Mouse (Mus musculus): Measurements from ENCODE around the gene Gmpr.

The Gmpr gene

GRCm38 (mm10) chr13:45545974-45546373 lies 38.7 kb downstream of the Gmpr start:
- DNase-seq, result no peak

- no peak for DNase-seq
These were observed 39.7 kb downstream of the Gmpr start for GRCm38 (mm10) chr13:45546946-45547345.

DNA sequence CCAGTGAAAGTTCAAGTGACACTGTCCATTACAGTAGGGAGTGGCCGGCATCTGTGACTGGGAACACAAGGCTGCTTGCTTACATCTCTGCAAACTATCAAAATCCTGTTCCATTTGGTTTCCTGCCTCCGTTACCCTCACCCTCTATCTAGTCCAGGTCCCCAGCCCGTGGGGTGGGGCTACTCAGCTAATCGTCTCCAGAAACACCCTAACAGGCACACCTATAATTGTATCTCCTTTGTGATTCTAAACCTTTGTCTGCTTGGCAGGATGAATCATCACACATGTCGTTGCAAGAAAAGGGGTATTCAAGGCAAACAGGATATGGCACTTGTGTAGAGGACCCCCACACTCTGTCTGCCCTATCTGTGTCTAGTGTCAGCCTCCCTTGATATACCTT lies 40.3 kb downstream of the Gmpr start:
- no peak for DNase-seq

- no peak for DNase-seq
These were observed 46.4 kb downstream of the Gmpr start for GRCm38 (mm10) chr13:45553674-45554073.

DNA sequence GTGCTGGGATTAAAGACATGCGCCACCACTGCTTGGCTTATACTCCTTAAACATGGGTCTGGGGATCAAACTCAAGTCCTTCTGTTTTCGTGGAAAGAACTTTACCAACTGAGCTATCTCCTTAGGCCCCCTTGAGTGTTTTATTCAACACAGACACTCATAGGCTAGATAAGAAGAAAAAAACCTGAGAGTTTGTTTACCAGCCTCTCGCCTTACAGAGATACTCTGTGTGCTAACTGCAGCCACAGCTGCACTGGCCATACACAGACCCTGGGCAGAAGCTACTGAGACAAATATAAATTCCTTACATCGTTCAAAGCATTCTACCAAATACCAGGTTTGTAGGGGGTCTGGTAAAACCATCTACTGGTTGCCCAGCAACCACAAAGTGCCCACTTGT lies 51.1 kb downstream of the Gmpr start:
- no peak for DNase-seq

- no peak for DNase-seq
These were observed 52.0 kb downstream of the Gmpr start for GRCm38 (mm10) chr13:45559258-45559657.

DNA sequence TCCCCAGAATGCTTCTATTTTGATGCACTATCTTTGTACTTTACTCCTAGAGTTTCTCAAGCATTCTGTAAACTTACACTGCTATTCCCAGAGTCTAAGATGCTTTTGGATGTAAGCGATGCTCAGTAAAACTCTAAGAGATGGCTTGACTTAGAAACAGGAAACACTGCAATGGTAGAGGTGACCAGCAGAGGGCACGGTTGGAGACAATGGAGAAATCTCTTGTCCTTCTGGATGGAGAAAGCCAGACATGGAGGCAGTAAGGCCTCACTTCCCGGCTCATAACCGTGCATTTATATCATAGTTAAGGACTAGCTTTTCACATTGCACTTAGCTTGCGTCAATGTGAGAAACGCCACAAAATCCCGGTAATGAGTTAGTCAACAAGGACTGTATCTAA lies 53.3 kb downstream of the Gmpr start:
- DNase-seq, result no peak

- DNase-seq, result no peak
These were observed 54.8 kb downstream of the Gmpr start for GRCm38 (mm10) chr13:45562011-45562410.

DNA sequence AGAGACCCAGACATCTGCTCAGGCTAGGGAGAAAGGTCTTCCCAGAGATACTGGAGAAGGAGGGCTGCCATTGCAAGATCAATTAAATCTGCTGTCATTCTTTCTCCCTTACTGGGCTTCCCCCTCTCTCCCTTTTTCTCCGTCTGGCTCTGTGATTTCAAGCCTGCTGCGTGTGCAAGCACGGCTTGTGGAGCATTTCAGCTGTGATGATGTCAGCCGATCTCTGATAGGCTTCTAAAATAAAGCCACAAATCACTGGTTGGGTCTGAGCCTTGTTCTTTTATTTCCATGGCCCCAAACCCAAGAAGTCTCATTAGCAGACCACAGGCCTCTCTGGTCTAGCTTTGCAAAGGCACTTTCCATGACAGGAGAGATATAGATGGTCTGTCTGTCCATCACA lies 57.7 kb downstream of the Gmpr start:
- no peak for DNase-seq

- no peak for DNase-seq
These were observed 62.7 kb downstream of the Gmpr start for GRCm38 (mm10) chr13:45569932-45570331.

GRCm38 (mm10) chr13:45571795-45572262 lies 64.6 kb downstream of the Gmpr start:
- DNase-seq, result peak; percentile 70

DNA sequence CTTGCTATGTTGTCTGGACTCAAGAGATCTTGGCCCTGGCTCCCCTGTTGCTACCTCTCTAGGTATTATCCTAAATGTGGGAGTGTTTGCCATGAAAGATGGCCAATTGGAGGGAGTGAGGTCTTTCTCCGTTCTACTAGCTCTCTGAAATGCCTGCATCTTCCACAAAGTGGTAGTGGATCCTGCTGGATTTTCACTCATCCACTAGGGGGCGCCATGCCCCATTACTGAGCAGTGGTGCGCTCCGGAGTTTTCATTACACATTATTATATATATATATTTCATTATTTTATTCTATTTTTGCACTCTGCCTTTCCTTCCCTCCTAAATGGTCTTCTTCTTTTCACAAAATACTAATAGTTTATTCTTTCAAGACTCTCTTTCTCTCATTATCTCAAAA lies 65.5 kb downstream of the Gmpr start:
- peak; percentile 59 for DNase-seq

DNA sequence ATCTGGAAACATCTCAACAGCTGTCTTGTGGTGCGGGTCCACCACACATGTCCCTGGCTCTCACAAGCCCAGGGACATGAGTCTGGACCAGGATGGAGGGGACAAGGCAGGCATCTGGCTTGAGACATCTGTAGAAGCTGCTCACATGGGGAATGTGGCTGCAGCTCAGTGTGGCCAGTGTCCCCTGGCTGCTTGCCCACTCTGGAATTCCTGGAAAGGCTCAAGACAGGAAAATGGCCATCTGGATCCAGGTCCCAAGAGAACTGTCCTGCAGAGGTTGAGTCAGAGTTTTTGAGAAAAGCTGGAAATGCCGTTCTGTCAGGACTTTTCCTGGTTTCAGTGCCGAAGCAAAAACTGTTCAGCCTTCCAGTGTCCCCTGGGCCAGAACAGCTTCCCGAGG lies 68.9 kb downstream of the Gmpr start:
- DNase-seq, result no peak

- DNase-seq, result no peak
These were observed 70.1 kb downstream of the Gmpr start for GRCm38 (mm10) chr13:45577366-45577765.

- no peak for DNase-seq
These were observed 70.5 kb downstream of the Gmpr start for GRCm38 (mm10) chr13:45577784-45578183.

GRCm38 (mm10) chr13:45579751-45580150 lies 72.5 kb downstream of the Gmpr start:
- no peak for DNase-seq

DNA sequence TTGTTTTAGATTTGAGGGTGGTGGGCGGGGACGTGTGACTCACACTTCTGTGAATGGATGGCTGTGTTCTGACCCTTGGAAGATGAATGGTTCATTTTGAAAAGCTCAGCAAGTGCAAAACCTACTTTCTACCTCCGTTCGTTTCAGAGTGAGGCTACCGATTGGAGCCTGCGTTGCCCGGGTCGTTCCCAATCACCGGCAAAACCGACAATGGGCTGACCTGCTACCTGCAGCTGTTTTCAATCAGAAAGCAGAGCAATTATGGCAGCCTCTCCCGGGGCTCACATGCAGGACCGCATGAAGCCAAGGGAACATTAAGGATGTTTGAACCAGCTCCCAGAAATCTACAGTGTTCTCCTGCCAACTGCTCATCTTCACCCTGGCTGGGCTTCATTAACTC lies 75.0 kb downstream of the Gmpr start:
- DNase-seq, result no peak

DNA sequence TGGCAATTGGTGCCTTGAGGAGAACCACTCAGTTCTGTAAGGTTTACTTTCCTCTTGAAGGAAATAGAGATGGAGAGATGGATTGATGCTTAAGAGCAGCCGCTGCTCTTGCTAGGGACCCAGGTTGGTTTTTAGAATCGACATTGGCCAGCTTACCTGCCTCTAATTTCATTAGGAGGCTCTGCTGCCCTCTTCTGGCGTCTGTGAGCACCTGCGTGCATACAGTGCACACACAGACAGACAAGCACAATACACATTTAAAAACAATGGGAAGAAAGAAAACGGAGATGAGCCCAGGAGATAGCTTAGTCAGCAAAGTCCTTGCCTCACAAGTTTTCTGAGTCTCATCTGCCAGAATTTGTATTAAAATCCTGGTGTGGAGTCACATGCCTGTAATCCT lies 75.8 kb downstream of the Gmpr start:
- DNase-seq, result no peak

DNA sequence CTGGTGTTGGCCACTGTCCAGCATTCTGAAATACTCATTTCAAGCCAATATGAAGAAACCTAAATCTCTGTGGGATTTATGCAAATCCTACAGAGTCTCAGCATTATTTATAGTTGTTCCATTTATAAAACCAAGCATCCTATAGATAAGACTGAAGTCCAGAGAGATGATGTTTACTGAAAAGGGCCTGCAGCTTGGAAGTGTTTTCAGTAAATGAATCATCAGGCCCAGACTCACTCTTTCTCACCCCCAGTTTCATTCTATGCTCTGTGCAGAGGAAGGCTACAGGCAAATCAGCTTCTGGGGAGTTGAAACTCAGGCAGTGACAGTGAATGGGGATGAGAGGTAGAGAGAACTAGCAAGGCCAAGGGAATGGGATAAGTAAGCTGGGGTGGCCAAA lies 83.7 kb downstream of the Gmpr start:
- no peak for DNase-seq

GRCm38 (mm10) chr13:45593914-45594313 lies 86.7 kb downstream of the Gmpr start:
- no peak for DNase-seq

GRCm38 (mm10) chr13:45595416-45595815 lies 88.2 kb downstream of the Gmpr start:
- DNase-seq, result no peak

DNA sequence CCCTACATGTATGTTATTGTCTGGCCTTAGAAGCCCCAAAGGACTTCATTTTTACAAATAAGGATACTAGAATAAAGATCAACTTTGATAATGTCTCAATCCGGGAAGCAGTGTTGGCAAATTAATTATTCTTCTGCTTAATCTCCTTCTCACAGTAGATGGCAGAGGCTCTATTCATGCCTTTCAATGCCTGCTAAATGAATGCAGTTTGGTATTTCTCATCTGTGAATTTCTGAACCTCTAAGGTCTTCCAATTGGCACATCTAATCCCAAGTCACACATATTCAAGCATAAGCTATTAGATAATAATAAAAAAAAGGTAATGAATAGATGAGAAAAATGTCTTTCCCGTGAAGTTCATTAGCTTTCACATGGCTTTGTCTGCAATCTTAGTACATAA lies 92.6 kb downstream of the Gmpr start:
- no peak for DNase-seq

- no peak for DNase-seq
These were observed 93.2 kb downstream of the Gmpr start for GRCm38 (mm10) chr13:45600443-45600842.

All from thymus, postnatal 14 days (tissue).